Mouse (Mus musculus) gastrocnemius, adult 18-20 months (tissue): ENCODE data around the gene Il1rap. TPM values are rescaled to one million over a fixed set of nuclear protein-coding genes. Genes with fewer than 3 reads are reported as not detected.

ENCODE experiments used
- DNase-seq: peaks from one replicate; pipeline ENCODE4 v3.0.0; 2021; ENCODE audit warnings: low spot score
- total RNA-seq, 2 experiments: library from RNA; stranded (reverse); gene quantifications; 2 replicates each; pipeline ENCODE4 v1.2.3; 2021

Il1rap gene
- total RNA-seq, 2 experiments from 2014 or later: 1.8 to 1.9 TPM

DNA sequence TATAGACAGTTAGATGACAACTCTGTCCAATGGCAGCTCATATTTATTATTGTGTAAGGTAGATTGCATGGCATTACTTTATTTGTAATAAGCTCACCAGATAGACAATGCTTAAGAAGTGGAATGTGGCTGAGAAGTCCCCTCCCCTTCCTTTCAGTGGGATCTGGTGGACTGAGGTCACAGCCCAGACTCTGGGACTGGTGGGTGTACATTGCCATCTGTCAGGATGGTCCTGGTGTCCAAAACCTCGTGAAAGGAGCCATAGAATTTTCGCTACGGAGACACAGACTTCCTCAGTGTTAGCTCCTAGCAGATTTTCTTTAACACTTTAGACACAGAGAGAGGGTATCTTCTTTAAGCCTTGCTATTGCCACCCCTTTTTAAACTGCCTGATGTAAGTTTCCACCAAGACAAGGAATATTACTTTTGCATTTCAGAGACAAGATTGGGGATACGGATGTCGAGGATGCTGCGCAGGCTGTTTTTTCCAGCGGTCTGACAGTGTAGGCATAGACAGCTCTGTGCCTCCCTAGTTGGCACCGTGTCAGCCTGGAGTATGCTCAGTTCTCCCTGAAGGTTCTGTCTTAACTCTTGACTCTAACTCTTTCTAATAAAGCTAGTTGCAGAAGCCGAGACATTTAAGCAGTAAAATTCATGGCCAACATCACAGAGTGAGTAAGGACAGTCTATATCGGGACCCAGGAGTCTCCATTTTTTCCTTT is 31.2 kb downstream of the Il1rap start:
- no peak for DNase-seq

DNA sequence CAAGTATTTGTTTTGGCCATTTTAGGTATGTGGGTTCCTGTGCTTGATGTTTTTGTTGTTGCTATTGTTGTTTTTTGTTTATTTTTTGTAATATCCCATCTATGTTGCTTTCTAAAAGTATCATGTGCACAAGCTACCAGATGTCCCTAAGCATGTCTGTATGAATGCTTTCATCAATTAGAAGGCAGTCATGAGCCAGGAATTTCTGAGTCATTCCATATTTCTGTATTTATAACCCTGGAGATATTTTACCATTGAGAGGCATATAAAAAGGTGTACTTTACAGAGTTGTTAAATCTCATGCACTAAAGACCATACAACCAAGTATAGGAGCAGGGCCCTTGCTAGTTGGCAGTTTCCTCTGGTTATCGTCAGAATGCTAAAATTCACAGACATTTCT is 41.6 kb downstream of the Il1rap start:
- no peak for DNase-seq

DNA sequence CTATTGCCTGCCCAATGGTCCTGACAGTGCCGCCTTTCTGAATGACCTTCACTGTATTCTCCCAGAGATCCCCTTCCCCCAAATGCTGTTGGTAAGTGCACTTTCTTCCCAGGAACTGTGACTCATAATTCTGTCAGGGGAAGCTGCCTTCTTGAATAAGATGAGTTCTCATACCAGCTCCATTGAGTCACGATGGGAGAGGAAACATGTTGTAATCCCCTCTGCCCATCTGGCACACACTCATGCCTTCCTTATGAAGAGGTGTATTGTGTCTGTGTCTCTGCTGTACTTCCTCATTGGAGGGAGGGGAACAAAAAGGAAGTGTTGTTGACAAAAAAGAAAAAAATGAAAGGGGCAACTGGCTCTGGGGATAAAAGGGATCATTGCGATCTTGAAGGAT is 44.6 kb downstream of the Il1rap start:
- no peak for DNase-seq

DNA sequence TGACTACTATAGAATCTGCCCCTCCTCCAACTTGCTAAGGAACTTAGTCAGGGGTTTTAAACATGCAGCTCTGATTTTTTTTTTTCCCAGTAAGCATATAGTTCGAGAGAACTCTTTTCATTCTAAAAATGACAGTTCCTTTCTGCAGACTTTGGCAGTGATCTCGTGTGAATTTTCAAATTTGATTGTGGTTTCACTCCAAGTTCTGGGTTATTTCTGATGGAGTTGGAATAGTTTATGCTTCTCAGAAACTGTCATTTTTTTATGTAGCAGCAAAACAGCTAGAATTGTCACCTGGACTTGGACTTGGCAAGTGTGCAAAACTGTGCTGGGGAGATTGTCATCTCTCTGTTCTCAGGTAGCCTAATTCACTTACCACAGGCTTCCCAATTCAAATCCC is 53.3 kb downstream of the Il1rap start:
- no peak for DNase-seq

DNA sequence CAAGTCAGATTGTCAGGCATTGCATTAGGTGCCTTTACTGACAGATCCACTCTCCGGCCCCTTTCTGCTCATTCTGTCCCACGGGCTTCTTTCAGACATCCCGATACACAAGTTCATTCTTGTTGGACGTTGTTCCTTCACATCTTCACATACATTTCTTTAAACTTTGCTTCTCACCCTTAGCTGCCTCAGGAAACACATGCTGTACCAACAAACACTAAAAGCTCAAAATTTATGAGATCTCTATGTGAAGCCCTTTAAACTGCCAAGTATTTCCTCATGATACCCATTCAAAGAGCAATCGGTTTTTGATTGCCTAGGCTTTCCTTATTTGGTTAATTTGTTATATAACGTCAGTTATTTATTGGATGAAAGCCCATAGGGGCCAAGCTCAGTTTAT is 61.6 kb downstream of the Il1rap start:
- no peak for DNase-seq

DNA sequence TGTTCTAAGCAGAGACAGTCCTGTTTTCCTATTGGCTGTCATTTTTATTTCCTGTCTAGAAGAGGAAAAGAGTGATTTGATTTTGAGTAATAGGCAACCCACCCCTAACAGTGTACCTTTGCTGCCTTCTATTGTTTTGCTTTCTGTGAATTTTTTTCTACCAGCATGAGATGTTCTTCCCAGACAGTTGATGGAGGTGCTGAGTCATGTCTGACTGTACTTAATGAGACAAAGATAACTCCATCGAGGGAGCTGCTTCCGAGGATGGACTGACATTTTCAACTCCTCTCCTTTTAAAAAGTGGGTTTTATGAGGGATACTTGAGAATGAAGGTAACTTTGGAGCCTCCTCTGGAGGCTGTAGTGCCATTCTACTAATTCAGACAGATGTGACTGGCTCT is 64.6 kb downstream of the Il1rap start:
- no peak for DNase-seq

DNA sequence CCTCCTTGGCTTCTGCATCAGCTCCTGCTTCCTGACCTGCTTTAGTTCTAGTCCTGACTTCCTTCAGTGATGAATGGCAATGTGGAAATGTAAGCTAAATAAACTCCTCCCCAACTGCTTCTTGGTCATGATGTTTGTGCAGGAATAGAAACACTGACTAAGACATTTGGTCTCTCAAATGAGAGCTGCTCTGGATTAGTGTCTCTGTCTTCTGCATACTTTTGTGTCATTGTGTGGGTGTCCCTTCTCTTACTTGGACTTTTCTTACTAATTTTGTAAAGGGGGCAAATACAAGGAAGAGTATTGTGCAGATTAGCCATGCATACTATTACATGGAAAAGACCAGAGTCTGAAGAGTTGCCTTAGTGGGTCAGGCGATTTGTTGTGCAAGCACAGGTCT is 65.5 kb downstream of the Il1rap start:
- no peak for DNase-seq

DNA sequence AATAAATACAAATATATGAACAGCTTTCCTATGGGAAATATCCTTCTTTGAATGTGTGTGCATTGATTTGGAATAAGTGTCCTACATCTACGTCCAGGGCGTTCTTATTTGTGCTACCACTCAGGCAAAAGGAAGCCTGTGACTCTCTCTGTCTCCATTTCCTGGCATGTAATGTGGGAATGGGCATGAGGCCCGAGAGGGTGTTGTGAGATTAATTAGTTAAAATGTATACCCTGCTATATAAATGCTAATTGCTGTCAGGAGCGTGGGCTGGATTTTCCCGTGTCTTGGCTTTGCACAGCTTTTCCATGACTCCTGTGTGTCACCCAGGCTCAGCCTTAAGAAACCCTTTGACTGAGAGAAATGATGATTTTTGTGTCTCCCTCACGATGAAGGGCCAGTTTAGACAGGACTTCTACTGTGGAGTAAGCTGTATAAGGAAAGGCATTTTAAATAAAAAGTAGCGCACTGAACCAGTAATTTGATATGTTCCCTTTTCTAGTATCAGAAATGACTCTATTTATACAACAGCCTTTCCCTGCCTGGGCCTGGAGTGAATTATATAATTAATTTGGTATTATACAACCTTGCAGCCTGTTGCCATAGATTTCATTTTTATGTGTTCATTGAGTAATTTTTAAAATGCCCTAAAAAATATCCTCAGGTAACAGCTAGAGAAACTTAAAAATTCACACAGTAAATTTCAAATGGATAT is 81.4 kb downstream of the Il1rap start:
- DNase-seq: no peak

DNA sequence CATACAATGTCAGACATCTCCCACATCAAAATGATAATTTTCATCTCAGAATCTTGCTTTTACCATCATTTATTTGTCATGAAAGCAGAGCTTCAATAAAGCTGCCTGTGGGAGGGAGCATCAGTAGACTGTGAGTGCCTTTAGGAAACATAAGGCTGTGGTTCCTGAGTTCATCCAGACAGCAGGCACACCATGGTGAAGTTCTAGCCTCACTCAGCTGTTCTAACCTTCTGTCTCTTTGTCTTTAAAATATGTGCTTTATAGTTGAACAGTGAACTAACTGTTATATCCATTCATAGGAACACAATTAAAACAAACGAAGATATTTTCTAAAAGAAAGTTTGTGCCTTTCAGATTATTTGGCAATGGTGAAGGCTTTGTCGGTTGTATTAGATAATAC is 84.9 kb downstream of the Il1rap start:
- DNase-seq: no peak

DNA sequence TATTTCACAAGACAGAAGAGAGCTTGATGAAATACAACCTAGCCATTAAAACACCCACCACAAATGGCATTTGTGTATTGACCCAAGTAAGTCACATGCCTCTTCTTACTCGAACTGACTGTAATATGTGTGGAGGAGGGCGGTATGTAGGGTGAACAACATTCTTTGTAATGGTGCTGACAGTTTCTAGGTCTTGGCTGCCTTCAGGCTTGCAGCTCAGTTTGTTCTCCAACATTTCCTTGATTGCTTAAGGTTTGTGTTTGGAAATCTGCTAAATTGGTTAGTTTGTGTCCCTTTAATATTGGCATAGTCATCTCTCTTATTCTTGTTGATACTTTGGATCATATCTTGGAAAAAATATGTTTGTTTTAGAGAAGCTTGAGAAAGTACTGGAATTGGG is 87.6 kb downstream of the Il1rap start:
- no peak for DNase-seq

DNA sequence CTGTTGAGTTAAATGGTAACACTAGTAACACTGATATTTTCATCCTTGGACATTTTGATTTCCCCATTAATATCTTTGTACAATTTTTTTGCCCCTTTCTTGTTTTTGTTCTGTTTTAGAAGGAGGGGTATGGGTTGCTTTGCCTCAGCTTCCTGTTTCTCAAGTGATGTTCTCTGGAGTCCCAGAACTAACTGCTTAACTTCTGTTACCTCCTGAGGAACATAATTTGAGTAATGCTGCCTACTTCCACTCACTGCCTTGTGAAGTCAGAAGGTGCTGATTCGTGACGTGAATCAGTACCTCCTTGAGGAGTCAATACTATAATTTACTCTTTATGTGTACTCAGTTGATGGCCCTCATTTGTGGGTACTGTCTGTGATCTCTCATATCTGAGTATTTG is 98.9 kb downstream of the Il1rap start:
- no peak for DNase-seq

DNA sequence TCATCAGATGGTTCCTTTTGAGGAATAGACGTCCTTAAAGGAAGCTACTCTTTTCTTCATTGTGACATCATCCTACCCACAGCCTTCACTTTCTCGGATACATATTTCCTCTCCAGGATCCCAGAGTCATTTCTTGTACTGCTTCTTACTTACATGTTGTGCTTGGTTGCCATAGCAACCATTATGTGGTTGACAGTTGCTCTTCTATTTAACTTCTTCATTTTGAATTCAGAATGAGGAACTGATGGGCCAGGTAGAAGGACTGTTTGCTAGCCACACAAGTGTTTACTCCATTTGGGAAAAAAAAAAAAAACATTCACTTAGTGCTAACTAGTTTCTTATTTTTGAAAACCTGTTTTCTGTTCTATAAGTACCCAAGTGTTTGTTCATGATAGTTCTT is 108.3 kb downstream of the Il1rap start:
- no peak for DNase-seq

DNA sequence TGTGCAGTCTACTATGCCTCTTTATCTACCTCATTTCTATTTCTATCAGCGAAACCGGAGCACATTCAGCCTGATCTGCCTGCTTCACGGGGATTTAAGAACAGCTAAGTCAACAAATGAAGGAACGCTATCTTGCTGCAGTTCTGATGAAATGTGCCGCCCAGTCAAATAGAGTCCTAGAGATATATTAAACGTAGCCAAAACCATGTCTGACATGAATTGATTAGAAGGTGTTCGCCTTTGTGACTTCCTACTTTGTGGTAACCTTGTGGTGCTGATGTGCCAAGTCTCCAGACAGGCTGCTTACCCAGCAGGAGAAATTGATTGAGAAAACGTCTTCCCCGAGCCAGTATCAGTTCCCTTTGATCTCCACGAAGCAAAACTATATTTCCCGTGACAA is 109.8 kb downstream of the Il1rap start:
- DNase-seq: no peak

DNA sequence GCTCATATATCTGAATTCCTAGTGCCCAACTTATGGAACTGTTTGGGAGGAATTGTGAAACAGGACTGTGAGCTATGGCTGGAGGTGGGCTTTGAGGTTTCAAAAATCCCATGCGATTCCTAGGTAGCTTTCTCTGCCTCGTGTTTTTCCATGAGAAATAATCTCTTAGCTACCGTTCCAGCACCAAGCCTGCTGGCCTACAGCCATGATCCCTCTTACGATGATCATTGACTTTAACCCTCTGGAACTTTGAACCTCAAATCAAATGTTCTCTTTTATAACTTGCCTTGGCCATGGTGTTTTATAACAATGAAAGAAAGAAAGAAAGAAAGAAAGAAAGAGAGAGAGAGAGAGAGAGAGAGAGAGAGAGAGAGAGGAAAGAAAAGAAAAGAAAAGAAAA is 116.6 kb downstream of the Il1rap start:
- DNase-seq: no peak

DNA sequence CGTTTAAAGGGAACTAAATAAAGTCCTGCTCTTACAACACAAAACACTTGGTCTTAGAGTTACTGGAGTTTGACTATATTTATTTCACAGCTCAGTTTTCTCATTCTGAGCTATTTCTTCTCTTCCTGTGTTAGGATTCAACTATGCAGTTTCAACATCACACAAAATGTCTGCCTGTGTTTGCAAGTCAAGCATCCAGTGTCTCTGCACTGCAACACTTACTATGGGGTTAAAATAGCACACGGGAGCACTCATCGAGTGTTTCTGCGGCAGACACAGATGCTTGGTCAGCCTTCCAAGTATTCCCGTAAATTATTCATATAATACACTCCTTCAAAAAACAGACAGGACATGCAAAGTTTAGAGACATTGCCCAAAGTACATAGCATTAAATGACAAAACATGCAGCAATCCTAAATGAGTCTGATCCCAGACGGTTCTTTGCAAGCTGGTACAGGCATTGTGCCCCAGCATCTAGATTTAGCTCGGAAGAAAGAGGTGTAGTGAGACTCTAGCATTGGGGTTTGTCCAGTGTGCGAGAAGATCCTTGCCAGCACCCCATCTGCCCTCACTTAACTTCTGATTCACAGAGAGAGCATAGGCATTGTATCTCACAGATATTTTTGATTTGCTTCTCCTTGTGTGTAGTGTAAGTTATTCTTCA is 119.1 kb downstream of the Il1rap start:
- DNase-seq: no peak

DNA sequence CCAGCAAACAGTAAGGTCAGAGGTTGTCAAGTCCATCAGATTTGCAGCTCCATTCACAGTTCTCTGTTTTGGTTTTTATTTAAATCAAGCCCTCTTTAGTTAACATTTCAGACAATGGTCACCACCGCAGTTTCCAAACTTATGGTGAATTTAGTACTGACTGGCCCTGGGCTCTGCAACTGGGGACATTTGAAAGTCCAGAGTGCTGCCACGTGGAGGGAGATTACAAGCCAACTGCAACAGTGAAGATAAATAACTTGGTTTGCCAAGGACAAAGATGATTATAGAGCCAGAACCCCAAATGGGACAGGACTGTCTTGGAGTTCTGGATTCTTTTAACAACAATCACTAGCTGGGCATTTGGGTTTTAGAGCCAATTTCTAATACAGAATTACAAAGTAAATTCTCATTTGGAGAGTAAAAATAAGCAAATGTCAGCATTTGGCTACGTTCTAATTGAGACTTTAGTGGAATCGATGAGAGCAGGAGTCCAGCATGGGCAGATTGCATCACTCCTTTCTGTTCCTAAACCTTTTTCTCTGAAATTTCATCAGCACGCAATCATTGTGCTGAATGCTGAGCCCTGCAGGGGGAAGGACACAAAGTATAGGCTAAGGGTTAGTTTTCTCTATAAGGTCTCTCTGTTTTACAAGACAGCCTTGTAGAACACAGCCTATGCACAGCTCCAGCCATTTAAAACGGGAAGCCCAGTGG is 124.3 kb downstream of the Il1rap start:
- DNase-seq: peak; percentile 9

DNA sequence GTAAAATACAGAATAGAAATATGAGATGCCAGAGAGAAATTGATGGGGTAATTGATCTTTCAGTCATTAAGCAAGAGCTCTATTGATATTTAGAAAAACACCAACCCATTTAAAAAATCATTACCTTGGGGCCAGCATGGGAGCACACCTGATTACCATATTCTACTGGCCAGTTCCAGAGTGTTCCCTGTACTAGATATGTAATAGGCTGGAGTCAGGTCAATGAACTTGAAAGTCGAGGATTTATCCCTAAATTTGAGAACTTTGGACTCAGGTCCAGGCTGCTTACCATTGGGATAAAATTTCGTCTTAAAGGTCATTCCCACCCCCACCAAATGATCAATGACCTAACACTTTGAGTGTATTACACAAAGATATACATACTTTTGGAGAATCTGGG is 125.0 kb downstream of the Il1rap start:
- no peak for DNase-seq

DNA sequence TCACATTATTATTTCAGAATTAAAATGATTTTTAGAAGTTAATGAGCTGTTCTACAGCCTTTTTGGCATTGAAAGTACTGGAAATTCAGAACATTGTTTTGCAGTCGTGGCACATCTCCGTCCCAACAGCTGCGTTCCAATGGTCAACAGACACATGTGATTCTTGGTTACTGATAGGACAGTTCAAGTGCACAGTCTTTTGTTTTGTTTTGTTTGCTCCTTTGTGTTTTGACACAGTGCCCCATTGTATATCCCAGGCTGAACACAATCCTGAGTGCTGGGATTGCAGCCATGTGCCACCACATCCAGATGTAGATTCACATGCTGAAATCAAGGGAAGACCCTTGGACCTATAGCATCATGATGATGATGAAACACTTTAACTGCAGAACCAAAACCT is 129.4 kb downstream of the Il1rap start:
- no peak for DNase-seq

DNA sequence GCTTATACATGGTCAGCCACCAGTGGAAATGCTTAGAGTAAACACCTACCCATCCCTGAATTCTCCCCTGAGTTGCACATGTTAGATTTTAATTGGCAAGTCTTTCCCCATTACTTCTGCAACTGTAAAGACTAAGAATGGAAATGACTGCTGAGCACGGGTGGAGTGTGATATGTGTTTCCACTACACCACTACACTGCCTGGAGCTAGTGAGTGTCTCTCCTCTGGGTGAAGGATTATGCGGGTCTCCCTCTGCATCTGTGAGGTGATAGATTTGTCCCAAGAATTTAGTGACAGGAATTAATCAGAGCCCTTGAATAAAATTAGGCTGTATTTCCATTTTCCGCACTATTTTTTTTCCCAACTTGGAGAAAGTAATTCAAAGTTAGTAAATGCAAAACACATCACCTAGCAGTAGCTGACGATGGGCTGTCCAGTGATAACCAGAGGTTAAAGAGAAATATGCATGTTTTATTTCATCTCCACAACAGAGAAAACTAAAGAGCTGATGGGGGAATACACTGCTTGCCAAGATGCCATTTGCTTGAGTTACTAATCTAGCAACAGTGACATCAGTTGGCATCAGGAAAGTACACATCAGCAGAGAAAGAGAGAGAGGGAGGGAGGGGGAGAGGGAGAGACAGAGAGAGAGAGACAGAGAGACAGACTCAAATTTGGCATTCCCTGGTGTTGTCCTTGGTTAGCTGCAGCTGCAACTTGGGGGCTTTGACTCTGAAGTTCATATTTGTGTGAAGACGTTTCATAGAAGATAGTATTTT is 132.2 kb downstream of the Il1rap start:
- DNase-seq: no peak

DNA sequence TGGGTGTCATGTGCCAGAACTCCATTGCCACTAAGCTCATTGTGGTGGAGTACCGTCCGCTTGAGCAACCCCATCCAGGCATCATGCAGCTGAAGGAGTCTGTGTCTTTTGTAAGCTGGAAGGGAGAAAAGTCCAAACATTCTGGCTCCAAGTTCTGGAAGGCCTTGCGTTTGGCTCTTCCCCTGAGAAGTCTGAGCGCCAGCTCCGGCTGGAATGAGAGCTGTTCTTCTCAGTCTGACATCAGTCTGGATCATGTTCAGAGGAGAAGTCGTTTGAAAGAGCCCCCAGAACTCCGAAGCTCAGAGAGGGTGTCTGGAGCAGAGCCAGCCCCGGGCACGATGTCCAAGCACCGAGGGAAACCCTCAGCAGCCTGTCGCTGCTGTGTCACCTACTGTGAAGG is 141.0 kb downstream of the Il1rap start:
- DNase-seq: peak; percentile 37

DNA sequence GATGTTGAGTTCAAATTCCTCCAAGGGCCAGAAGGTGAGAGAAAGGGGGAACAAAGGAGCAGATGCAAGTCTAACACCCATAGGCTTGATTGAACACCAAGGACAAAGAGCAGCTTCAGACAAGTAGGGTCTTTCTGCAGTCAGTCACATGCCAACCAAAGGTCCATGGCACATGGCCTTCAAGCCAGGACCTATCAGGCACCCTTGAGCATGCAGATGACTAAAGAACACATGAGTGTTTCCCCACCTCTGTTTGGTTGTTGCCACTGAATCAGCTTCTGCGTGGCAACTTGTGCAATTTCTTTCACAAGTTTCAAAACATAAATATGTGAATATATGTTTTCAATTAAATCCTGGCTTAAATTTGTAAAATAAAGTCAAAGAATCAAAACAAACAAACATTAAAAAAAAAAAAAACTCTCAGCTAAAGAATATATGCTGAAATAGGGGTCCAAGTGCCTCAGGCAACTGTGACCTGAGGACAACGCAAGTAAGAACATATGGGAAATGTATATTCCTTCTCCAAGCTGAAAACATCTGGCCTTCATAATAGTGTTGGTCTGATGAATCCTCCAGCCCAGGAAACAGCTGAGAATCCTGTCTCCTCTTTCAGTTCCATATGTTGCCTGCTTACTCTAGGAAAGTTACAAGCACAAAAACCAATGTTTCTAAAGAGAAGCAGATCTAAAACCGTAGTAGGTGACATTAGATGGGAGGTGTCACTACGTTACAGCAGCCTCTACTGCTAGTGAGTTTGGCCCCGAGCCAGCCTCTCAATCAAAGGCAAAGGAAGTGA is 142.6 kb downstream of the Il1rap start:
- no peak for DNase-seq
